Mouse (Mus musculus): ENCODE measurements around the gene Mtfr2. TPM values are rescaled to one million over a fixed set of nuclear protein-coding genes. Genes with fewer than 3 reads are reported as not detected.

The Mtfr2 gene
- not detected for total RNA-seq (2021)
- long read RNA-seq, experiment 1: 0 reads
- long read RNA-seq, experiment 2: 0 reads

GRCm38 (mm10) chr10:20347285-20348214 lies at the start of gene Mtfr2:
Mtfr2 (plus strand) TSS chr10:20347770.
- DNase-seq (ENCODE audit: low spot score): peak; percentile 93

GRCm38 (mm10) chr10:20298152-20298920 lies 49.2 kb upstream of the Mtfr2 start:
- no peak for DNase-seq (ENCODE audit: low spot score)

- DNase-seq (ENCODE audit: low spot score): no peak
Measured at GRCm38 (mm10) chr10:20299114-20299513, 48.5 kb upstream of the Mtfr2 start.

- peak; percentile 24 for DNase-seq (ENCODE audit: low spot score)
Measured at GRCm38 (mm10) chr10:20310969-20311769, 36.4 kb upstream of the Mtfr2 start.

- peak; percentile 100 for DNase-seq (ENCODE audit: low spot score)
Measured at GRCm38 (mm10) chr10:20311918-20312735, 35.4 kb upstream of the Mtfr2 start, which contains the start of gene Bclaf1. Bclaf1 (plus strand) TSS chr10:20312469.

GRCm38 (mm10) chr10:20312736-20313301 lies 34.8 kb upstream of the Mtfr2 start:
- DNase-seq (ENCODE audit: low spot score): peak; percentile 84

DNA sequence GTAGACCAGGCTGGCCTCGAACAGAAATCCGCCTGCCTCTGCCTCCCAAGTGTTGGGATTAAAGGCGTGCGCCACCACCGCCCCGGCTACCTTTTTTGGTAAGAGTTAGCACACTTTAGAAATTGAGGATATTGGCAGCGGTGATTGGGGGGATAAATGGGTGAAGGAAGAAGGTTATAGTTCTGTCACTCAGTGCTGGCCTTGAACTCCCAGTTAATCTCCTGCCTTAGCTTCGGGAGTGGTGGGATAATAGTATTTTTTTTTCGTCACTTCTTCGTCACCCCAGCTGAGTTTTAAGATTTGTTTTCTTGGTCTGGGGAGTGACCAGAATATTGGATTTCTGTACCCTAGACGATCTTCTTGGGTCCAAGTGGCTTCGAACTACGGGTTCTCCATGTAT lies 34.1 kb upstream of the Mtfr2 start:
- DNase-seq (ENCODE audit: low spot score): no peak

- no peak for DNase-seq (ENCODE audit: low spot score)
Measured at GRCm38 (mm10) chr10:20313941-20314340, 33.6 kb upstream of the Mtfr2 start.

GRCm38 (mm10) chr10:20314797-20315196 lies 32.8 kb upstream of the Mtfr2 start:
- no peak for DNase-seq (ENCODE audit: low spot score)

GRCm38 (mm10) chr10:20317466-20317865 lies 30.1 kb upstream of the Mtfr2 start:
- no peak for DNase-seq (ENCODE audit: low spot score)

DNA sequence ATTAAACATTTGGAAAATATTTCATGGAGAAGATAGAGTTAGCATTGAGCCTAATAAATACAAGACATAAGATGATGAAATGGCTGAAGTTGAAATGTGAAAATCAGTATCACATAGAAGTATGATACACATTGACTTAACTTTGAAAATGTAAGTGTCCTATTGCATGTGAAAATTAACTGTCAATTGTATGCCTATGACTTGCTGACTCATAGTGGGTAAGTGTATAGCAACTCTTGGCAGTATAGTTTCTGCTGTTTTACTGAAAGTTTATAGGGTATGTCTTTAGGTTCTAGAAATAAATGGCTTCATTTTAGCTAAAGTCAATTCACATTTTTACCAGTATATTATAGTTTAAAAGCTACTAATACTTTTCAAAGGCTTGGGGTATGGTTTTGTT lies 21.3 kb upstream of the Mtfr2 start:
- DNase-seq (ENCODE audit: low spot score): no peak

GRCm38 (mm10) chr10:20331262-20331661 lies 16.3 kb upstream of the Mtfr2 start:
- DNase-seq (ENCODE audit: low spot score): no peak

GRCm38 (mm10) chr10:20337872-20338271 lies 9.7 kb upstream of the Mtfr2 start:
- DNase-seq (ENCODE audit: low spot score): no peak

- peak; percentile 33 for DNase-seq (ENCODE audit: low spot score)
Measured at GRCm38 (mm10) chr10:20345736-20346135, 1.8 kb upstream of the Mtfr2 start.

DNA sequence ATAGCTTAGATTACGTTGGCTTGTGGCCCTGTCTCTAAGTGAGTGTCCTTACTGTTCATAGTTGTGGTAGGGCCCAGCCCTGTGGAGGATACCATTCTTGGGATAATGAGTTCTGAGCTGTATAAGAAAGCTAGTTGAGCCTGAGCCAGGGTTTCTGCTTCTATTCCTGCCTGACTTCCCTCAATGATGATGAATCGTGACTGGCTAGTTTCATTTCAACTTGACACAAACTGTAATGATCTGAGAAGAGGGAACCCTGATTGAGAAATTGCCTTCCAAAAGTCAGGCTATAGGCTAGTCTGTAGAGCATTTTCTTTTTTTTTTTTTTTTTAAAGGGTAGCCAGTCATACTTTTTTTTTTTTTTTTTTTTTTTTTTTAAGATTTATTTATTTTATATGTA lies 1.3 kb downstream of the Mtfr2 start:
- DNase-seq (ENCODE audit: low spot score): no peak

GRCm38 (mm10) chr10:20361542-20362449 lies 14.2 kb downstream of the Mtfr2 start:
- DNase-seq (ENCODE audit: low spot score): peak; percentile 10

DNA sequence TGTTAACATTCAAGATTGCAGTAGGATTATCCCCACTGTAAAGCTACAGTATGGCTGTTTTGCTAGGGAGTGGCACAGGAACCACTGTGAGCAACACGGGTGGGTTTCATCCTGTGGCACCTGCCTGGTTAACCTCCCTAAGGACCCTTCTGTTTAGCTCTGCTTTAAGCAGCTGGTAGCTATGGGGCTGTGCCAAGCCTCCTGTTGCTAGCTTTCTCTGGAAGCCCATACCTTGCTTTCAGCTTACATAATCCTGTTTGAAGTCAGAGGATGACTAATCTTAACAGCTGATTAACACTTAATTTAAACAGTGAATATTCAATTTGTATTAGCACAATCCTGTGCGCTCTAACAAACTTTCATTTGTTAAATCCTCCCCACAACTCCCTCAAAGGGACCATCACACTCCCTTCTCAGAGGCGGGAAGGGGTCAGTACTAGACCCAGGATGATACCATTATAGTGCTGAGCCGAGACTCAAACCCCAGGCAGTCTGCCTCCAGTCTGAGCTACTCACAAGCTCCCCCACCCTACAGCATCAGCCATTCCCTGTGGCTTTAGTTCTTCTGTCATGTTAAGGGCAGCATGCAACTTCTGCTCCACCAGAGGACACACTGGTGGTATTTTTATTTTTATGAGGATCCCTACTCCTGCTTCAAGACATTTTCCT lies 15.0 kb downstream of the Mtfr2 start:
- DNase-seq (ENCODE audit: low spot score): no peak

GRCm38 (mm10) chr10:20372046-20372445 lies 24.5 kb downstream of the Mtfr2 start:
- no peak for DNase-seq (ENCODE audit: low spot score)

- DNase-seq (ENCODE audit: low spot score): no peak
Measured at GRCm38 (mm10) chr10:20377621-20378020, 30.1 kb downstream of the Mtfr2 start.

Data from gastrocnemius, adult 18-20 months (tissue).